Comparison of ENCODE assay signal across 19 mouse cellular contexts in the genomic region with DNA sequence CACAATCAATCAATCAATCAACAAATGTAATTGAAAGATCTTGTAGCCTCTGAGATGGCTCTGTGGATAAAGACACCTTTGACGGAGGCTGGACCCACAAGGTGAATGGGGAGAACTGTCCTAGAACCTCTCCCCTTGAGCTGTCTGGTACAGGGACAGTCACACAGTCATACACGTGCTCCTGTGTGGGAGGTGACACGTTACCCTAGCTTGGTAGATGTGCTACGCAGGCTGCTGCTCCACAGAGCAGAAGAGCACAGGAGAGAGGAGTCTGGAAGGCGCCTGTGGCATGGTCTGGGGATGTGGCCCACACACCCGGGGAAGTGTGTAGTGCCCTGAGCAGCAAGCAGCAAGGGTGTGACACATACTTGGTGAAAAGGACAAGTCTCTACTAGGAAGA. TPM values are rescaled to one million over a fixed set of nuclear protein-coding genes. Genes with fewer than 3 reads are reported as not detected.
DNase-seq lines count a peak whose midpoint lies in the region; ATAC-seq and TF ChIP-seq lines count a peak whose summit lies in the region.
"Had no signal": no experiment of that assay in that cellular context is flagged by ENCODE, and none has a peak within 500 bp of the region (broad histone marks: within the 10 kb centered on the region; RNA-seq: fewer than 3 reads in every experiment).

No protein-coding gene starts in this region.

- peaks cover 72% of the 10 kb centered on the region for H3K4me1 ChIP-seq in kidney, embryonic 15.5 days
- peaks cover 31% of the 10 kb centered on the region for H3K4me1 ChIP-seq in stomach, embryonic 16.5 days (ENCODE audit: control insufficient read depth, insufficient read depth, low read length)

- no peak overlapping the region for H3K9ac ChIP-seq in kidney, embryonic 15.5 days
- H3K9ac ChIP-seq in stomach, embryonic 16.5 days (ENCODE audit: low read length): no peak overlapping the region
- H3K9ac ChIP-seq: hindbrain, embryonic 13.5 days; liver, embryonic 12.5 days had no signal

- 0 out of 2 replicates have a peak, but pooled peaks have one; percentile 27 for ATAC-seq in kidney, embryonic 15.5 days (replicated peaks; ENCODE audit: low FRiP score)
- no peak for ATAC-seq in stomach, embryonic 16.5 days (ENCODE audit: insufficient read depth, low FRiP score)
- ATAC-seq: CD4-positive, CD25-positive, alpha-beta regulatory T cell, adult 4 months; forebrain, embryonic 14.5 days; liver, embryonic 12.5 days; midbrain, embryonic 16.5 days had no signal

- DNase-seq in gastrocnemius, adult 2 months: no peak
- DNase-seq in gastrocnemius, postnatal 25 days: no peak
- no peak for DNase-seq in kidney, postnatal 14 days
- DNase-seq in brain, adult 2 months (ENCODE audit: low read depth, low spot score): peak; percentile 68
- no peak for DNase-seq in frontal cortex, postnatal 25 days (ENCODE audit: low spot score in 2 of 2)
- DNase-seq: cerebellum, adult 11-12 months; right cerebral cortex, adult 18-20 months had no signal

- H3K4me3 ChIP-seq in gastrocnemius, adult 2 months: no peak overlapping the region
- no peak overlapping the region for H3K4me3 ChIP-seq in kidney, embryonic 15.5 days (replicated peaks)
- no peak overlapping the region for H3K4me3 ChIP-seq in stomach, embryonic 16.5 days (replicated peaks; ENCODE audit: low read length)
- H3K4me3 ChIP-seq: embryonic facial prominence, embryonic 13.5 days; heart, embryonic 10.5 days; hindbrain, embryonic 13.5 days; liver, embryonic 12.5 days; midbrain, embryonic 10.5 days had no signal

- 55% methylated on average over 6 of the region's 6 CpGs for WGBS in kidney, embryonic 15.5 days
- 72% methylated on average over 6 of the region's 6 CpGs for WGBS in stomach, embryonic 16.5 days

- H3K27me3 ChIP-seq in kidney, embryonic 15.5 days: no peaks in the 10 kb centered on the region
- no peaks in the 10 kb centered on the region for H3K27me3 ChIP-seq in stomach, embryonic 16.5 days (ENCODE audit: control insufficient read depth, insufficient read depth, low read length)
- H3K27me3 ChIP-seq: embryonic facial prominence, embryonic 13.5 days; hindbrain, embryonic 13.5 days; liver, embryonic 12.5 days had no signal

- H3K36me3 ChIP-seq in kidney, embryonic 15.5 days: no peaks in the 10 kb centered on the region
- no peaks in the 10 kb centered on the region for H3K36me3 ChIP-seq in stomach, embryonic 16.5 days (ENCODE audit: control insufficient read depth, insufficient read depth, low read length)
- H3K36me3 ChIP-seq: embryonic facial prominence, embryonic 13.5 days; heart, embryonic 10.5 days; hindbrain, embryonic 13.5 days; liver, embryonic 12.5 days had no signal

- H3K4me2 ChIP-seq in kidney, embryonic 15.5 days: no peak overlapping the region
- no peak overlapping the region for H3K4me2 ChIP-seq in stomach, embryonic 16.5 days (ENCODE audit: low read depth, low read length)
- H3K4me2 ChIP-seq: embryonic facial prominence, embryonic 13.5 days; hindbrain, embryonic 13.5 days; liver, embryonic 12.5 days had no signal

- intact Hi-C loops in gastrocnemius, adult 2 months (cut with DNase I): no loop called here

- peak overlapping the region; percentile 24; the same call in 1 of the 2 replicates for H3K27ac ChIP-seq in gastrocnemius, adult 2 months
- H3K27ac ChIP-seq in kidney, embryonic 15.5 days: no peak overlapping the region
- H3K27ac ChIP-seq in stomach, embryonic 16.5 days (ENCODE audit: low read length): peak overlapping the region; percentile 35; the same call in 1 of the 2 replicates
- H3K27ac ChIP-seq: heart, embryonic 10.5 days; hindbrain, embryonic 13.5 days; liver, embryonic 12.5 days; midbrain, embryonic 10.5 days had no signal

- no peaks in the 10 kb centered on the region for H3K9me3 ChIP-seq in kidney, embryonic 15.5 days (replicated peaks)
- H3K9me3 ChIP-seq in stomach, embryonic 16.5 days (replicated peaks; ENCODE audit: control insufficient read depth, low read length): no peaks in the 10 kb centered on the region
- H3K9me3 ChIP-seq: embryonic facial prominence, embryonic 13.5 days; heart, embryonic 10.5 days; hindbrain, embryonic 13.5 days; liver, embryonic 12.5 days; midbrain, embryonic 10.5 days had no signal

- no peak for TF ChIP-seq CTCF in gastrocnemius, adult 2 months (IDR thresholded peaks at IDR 0.05)

RNA-seq across cellular contexts. Expression of a gene that starts 22.0 kb away (rescaled TPM):
- 10 to 100 TPM; 38.8 to 55.6 TPM for total RNA-seq in gastrocnemius, adult 2 months (2021)
- 10 to 100 TPM; 36.4 to 48.2 TPM for total RNA-seq in gastrocnemius, postnatal 25 days (2021)
- polyA plus RNA-seq in kidney, embryonic 15.5 days (2015; fragmentation: Nextera tagmentation; extraction: Ambion mirVana): 605 and 671 TPM in 2 replicates
- polyA plus RNA-seq in stomach, embryonic 16.5 days (2015; fragmentation: Nextera tagmentation; extraction: Ambion mirVana): 456 and 477 TPM in 2 replicates

RNA-seq across cellular contexts. Expression of a gene that starts 36.3 kb away (rescaled TPM):
- 100 to 1,000 TPM in 1 of 2 experiments, 10 to 100 TPM in 1; 32.6 to 103 TPM for total RNA-seq in gastrocnemius, adult 2 months (2021)
- total RNA-seq in gastrocnemius, postnatal 25 days (2021): 10 to 100 TPM; 30.4 to 42.0 TPM
- 62.2 and 79.3 TPM in 2 replicates for polyA plus RNA-seq in kidney, embryonic 15.5 days (2015; fragmentation: Nextera tagmentation; extraction: Ambion mirVana)
- polyA plus RNA-seq in stomach, embryonic 16.5 days (2015; fragmentation: Nextera tagmentation; extraction: Ambion mirVana): 144 and 167 TPM in 2 replicates

RNA-seq across cellular contexts. Expression of a gene that starts 46.6 kb away (rescaled TPM):
- 10 to 100 TPM; 26.9 to 29.2 TPM for total RNA-seq in gastrocnemius, adult 2 months (2021)
- total RNA-seq in gastrocnemius, postnatal 25 days (2021): 10 to 100 TPM; 25.2 to 26.4 TPM
- 98.5 and 105 TPM in 2 replicates for polyA plus RNA-seq in kidney, embryonic 15.5 days (2015; fragmentation: Nextera tagmentation; extraction: Ambion mirVana)
- 118 and 120 TPM in 2 replicates for polyA plus RNA-seq in stomach, embryonic 16.5 days (2015; fragmentation: Nextera tagmentation; extraction: Ambion mirVana)

RNA-seq across cellular contexts. Expression of a gene that starts 59.5 kb away (rescaled TPM):
- total RNA-seq in gastrocnemius, adult 2 months (2021): under 1 TPM in 1 of 2 experiments, not detected in 1; 0.59 TPM
- total RNA-seq in gastrocnemius, postnatal 25 days (2021): under 1 TPM; 0.33 to 0.78 TPM
- 0.34 and 0.35 TPM in 2 replicates for polyA plus RNA-seq in kidney, embryonic 15.5 days (2015; fragmentation: Nextera tagmentation; extraction: Ambion mirVana)
- polyA plus RNA-seq in stomach, embryonic 16.5 days (2015; fragmentation: Nextera tagmentation; extraction: Ambion mirVana): 4.0 and 4.1 TPM in 2 replicates
- total RNA-seq: layer of hippocampus, adult 18-20 months had no signal
- polyA plus RNA-seq: CD4-positive, CD25-positive, alpha-beta regulatory T cell, adult 4 months; forebrain, embryonic 14.5 days; neural tube, embryonic 14.5 days had no signal
